Mouse (Mus musculus) MEL-GATA-1-ER (cell line): Measurements from ENCODE around the gene Sbf1.

Experiments
- DNase-seq: peaks from one replicate; pipeline ENCODE4 v3.0.0-alpha.2; 2012; ENCODE audit warnings: low read depth; ENCODE audit errors: extremely low read depth

The Sbf1 gene

GRCm38 (mm10) chr15:89321264-89321663 is 6.2 kb upstream of the Sbf1 start:
- DNase-seq, result peak; percentile 77

- DNase-seq, result no peak
Measured at GRCm38 (mm10) chr15:89316146-89316545, 1.0 kb upstream of the Sbf1 start.

- DNase-seq, result no peak
Measured at GRCm38 (mm10) chr15:89314511-89315189, 461 bp downstream of the Sbf1 start.

GRCm38 (mm10) chr15:89314107-89314506 is 1.0 kb downstream of the Sbf1 start:
- DNase-seq, result no peak

DNA sequence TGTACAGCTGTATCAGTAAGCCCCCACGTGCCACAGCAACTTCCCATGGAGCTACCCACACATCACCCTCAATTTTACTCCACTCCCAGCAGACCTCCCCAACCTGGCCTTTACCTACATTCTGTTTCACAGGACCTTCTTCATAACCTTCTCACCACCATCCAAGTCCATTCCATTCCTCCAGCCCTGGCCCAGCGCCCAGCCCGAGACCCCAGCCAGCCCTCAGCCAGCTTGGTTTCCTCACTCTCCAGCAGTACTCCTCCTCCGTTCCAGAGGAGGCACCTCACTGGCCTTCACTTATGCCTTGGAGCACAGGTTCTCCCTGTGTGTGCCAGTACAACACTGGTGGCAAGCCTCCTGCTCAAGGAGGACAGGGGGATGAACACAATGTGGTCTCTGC is 1.8 kb downstream of the Sbf1 start:
- no peak for DNase-seq

DNA sequence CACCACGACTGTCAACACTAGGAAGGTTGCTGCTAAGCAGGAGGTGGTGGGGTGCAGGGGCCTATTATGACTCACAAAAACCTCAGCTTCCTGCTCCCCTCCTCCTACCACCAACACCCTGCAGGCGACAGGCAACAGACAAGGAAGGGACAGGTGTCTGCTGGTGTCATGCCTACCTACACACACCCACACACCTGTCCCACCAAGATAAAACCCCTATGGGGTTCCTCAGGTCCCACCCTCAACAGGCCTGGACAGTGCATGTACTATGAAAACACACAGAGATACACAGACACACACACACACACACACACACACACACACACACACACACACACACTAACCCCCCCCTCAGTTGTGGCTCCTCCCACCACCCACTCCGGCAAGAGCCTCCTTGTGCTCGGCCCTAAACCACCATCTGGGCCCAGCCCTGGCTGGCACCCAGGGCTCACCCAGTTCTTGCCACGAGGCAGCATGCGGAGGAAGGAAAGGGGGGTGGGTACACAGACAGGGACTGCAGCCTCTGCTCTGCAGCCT is 5.1 kb downstream of the Sbf1 start:
- no peak for DNase-seq

DNA sequence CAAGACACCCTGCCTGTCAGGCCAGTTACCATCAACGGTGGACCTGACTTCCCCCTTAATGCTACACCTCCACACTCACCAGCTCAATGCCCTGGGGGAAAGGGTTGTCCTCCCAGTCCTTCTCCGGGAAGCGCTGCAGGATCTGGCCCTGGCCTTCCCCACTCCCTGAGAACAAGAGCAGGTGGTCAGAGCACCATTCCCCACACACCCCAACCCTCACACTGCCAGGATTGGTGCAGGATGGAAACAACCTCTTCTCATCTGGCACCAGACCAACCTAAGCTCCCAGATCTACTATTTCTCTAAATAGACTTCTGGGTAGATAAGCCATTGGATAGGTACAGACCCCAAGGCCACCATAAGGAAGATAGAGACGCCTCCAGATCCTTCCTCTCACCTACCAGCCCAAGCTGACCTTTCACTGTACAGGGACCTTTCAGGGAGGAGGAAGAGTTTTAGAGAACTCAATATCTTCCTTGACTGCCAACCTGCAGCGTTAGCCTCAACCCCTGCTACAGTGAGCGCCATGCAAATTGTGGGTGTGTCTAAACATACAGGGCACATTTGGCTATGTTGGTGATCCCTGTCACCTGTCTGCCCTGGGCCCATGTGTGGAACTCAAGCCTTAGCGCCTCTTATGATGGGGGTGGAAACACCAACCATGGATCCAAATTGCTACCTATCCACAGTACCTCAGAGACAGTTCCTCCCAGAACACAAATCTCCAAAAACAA is 6.5 kb downstream of the Sbf1 start:
- no peak for DNase-seq

DNA sequence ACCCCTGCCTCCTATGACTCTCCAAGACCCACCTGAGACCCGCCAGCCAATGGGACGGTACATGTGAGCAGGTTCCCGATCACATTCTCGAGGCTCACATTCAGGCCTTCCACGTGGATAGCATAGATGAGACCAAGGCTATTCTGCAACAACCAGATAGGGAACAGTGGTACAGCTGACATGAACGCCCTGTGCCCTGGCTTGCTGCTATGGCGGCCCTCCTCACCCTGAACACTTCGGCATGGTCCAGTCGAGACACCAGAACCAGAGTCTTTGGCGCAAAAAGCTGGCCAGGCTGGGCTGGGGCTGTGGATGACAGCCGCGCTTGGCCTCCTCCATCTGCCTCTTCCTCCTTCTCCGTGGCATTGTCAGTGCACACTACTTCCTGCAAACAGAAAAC is 7.7 kb downstream of the Sbf1 start:
- no peak for DNase-seq

DNA sequence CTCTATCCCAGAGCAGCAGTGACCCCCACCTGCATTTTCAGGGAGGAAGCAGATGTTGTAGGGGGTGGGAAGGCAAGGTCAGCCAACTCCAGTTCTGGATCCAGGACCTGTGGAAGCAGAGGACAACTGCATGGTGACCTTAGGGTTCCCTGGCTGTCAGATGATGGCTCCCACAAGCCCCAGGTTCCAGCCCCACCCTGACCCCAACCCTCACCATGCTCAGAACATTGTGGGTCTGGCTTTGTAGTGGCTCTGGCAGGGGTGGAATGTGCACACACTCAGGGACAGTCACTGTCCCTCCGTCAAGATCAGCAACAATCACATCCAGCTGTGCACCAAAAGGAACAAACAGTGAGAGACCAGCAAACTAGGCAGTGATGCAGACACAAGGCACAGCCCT is 9.1 kb downstream of the Sbf1 start:
- no peak for DNase-seq

DNA sequence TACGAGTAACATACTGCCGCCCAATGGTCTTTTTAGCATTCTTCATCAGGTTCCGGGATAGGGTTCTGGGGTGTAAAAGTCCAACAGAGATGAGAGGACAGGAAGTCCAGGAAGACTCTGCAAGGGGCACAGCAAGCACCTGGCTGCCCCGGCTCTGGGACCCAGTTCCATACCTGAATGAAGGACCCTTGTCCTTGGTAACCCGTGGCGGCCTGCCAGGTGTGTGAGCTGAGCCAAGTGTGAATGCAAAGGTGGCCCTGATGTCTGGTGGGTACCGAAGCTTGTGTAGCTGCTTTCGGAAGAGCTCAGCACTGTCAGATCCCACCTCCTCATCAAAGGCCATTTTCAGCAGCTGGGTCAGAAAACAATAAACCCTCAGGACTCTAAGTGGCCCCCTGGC is 14.5 kb downstream of the Sbf1 start:
- DNase-seq, result no peak

DNA sequence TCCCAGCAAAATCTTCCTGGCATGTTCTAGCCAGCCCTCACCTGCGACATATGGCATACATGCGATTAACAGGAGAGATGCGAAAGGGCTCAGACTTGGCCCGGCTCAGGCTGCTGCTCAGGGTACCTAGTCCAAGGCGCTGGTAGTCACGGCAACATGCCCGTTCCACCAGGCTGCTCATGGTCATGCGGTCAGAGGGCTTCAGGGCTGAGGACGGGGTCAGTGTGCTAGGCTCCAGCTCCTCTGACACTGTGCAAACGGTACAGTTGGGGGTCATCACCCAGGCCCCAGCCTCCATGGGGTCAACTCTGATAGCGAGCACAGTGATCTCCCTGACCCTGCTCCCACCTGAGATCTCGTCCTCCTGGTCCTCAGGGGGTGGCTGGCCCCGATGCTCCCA is 14.9 kb downstream of the Sbf1 start:
- DNase-seq, result no peak

GRCm38 (mm10) chr15:89297695-89298094 is 17.4 kb downstream of the Sbf1 start:
- no peak for DNase-seq

GRCm38 (mm10) chr15:89296465-89296864 is 18.6 kb downstream of the Sbf1 start:
- DNase-seq, result no peak

DNA sequence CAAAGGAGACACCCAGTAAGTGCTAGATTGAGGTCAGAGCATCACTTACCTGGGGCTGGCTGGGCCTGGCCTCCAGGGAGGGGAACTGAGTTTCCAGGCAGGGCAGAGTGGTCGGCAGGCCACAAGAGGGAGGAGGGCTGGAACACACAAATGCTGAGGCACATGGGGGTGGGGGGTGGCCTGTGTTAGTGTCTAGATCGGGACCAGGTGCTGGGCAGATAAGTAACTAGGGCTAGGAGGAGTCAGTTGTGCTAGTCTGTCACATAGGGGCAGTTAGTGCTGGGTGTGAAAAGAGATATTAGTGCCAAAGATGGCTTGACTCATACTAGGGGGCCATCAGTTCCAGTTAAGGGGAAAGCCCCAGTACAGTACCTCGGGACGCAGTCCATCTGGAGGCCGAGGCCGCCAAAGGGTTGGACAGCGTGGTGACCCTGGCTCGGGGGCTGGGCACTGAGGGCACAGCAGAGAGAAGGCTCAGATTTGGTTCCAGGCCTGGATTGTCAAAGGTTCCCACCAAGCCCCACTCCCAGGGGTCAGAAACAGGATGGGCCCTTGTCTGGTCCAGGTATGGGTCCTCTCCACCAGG is 19.4 kb downstream of the Sbf1 start:
- DNase-seq, result no peak

- no peak for DNase-seq
Measured at GRCm38 (mm10) chr15:89293778-89294177, 21.3 kb downstream of the Sbf1 start.

DNA sequence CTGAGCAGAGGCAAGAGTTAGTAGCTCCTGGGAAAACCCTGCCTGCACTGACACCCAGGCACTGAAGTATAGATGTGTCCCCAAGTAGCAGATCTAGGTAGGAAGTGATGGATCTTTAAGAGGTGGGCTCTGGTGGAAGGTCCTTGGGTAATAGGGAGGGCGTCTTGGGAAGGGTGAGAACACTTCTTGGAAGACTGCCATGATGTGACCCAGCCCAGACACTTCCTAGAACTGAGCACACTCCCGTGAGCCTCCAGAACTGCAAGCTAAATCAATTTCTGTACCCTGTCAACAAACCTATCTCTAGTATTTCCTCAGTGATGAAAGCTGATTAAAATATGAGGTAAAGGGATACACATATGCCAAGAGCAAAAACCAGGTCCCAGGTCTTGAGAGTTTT is 22.3 kb downstream of the Sbf1 start:
- no peak for DNase-seq

DNA sequence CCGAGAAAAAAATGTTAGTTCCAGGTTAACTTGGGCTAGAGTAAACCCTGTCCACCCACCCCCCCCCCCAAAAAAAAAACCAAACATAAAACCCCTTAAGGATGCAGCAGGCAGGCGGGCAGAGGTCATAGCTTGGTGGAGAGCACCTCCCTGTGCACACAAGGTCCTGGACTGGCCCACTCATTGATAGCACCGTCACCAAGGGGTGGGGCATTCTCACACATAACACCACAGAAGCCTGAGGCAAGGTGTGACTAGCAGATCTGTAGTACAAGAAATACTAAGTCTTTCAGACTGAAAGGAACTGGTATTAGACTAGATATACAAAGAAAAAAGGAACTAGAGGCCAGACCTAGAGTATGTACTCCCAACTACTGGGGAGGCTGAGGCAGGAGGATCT is 23.6 kb downstream of the Sbf1 start:
- DNase-seq, result no peak

DNA sequence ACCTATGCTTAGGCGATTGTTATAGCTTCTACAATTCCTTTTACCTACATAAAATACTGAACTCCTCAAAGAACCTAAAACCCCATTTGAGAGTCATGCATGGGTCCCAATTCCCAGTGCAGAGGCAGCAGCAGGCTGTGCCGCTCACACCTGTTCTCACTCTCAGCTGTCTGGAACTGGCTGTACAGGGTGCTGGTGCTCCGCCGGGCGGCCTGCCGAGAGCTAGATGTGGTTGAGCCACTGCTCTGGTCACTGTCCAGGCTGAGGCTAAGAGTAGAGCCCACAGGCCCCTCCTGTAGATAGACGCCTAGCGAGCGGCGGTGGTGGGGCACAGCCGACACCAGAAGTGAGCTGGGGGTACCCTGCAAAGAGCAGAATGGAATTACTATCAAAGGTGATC is 25.7 kb downstream of the Sbf1 start:
- no peak for DNase-seq

DNA sequence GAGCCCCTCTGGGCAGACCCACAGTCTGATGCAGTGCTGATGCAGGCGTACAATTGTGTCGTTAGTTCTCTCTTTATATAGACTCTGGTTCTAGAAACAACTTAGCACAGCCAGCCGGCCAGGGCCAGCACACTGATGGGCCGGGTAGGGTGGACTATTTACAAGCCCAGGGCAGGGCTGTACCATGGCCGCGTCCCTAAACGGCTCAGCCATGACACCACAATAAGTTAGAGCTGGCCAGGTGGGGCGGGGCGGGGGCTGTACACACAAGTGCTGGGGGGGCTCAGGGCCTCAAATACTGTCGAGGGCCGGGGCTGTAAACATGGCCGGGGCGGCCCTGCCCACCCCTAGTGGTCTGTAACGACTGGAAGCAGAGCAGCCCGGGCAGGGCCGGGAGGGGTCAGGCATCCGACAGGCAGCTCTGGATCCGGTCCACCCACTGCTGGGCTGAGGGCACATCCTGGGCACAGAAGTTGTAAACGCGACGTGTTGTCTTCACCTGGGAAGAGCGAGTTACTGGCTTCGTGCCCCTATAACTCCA is 26.8 kb downstream of the Sbf1 start:
- no peak for DNase-seq

DNA sequence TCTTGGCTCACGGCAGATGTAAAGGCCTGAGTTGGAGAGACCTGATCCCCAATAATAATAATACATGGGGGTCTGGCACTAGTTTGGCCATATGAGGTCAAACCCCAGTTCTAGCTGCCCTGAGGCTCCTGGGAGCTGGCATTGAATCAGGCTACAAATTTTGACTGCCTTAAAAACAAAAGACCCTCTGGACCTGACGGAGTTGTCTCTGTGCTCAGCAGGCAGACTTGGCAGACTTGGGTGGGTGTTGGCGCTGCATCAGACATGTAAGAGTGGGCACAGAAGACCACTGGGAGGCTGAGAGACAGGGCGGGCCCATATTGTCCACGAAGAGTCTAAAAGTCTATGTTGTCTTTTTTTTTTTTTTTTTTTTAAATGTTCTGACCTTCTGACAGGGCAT is 28.5 kb downstream of the Sbf1 start:
- DNase-seq, result no peak

DNA sequence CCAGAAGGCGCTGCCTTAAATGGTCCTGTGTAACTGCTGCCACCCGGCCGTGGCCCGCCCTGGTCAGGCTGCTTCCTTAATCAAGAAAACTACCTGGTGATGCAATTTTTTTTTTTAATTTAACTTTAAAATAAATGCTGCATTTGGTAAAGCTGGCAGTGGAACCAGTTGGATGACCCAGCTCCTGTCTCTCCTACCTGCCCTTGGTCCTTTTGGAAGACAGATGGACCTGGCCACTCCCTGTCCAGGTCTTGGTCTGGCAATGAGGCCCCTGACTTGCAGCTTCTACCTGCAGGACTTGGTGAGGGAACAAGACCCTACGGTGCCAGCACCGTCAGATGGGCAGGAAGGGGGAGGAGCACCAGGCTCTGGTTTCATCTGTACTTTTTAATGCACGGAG is 29.0 kb downstream of the Sbf1 start:
- no peak for DNase-seq

DNA sequence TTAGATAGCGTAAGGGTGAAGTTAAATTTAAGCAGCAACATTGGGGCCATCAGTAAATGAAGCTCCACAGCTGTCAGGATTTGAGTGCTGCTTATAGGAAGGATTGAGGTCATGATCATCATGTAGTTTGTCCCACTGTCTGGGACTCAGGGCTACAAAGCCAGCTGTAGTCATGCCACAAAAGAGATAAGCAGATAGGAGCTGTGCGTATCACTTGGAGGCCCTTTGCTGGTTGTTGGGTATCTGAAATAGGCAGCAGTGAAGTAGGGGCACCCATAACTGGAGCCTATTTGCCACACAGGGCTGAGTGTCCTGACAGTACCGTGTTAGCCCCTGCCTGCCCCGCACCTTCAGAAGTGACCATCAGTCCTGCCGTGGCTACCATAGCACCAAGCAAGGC is 29.6 kb downstream of the Sbf1 start:
- peak; percentile 19 for DNase-seq
